Mouse (Mus musculus): ENCODE results near the gene Gm10309.

GRCm38 (mm10) chr17:86526016-86526415 is 21.0 kb upstream of the Gm10309 start:
- TF ChIP-seq EP300 (IDR thresholded peaks at IDR 0.05; ENCODE audit: insufficient read depth, low read depth, low read length): no peak
- no peak for TF ChIP-seq POLR2A (IDR thresholded peaks at IDR 0.05; ENCODE audit: insufficient read depth, low read depth, low read length)
